Mouse (Mus musculus): Measurements from ENCODE around the gene Eng.
A peak's percentile ranks its signal among the peaks of the same experiment; 100 is the strongest.

Eng gene

GRCm38 (mm10) chr2:32646379-32647056, at the start of gene Eng:
Eng (plus strand) TSS chr2:32646595.
- DNase-seq = peak; percentile 31 to 39

- peak; percentile 94 to 96 for DNase-seq
Observed at GRCm38 (mm10) chr2:32596725-32597124, 49.7 kb upstream of the Eng start.

GRCm38 (mm10) chr2:32597248-32597647, 49.1 kb upstream of the Eng start:
- no peak for DNase-seq

- no peak for DNase-seq
Observed at GRCm38 (mm10) chr2:32597699-32598098, 48.7 kb upstream of the Eng start.

GRCm38 (mm10) chr2:32598506-32598905, 47.9 kb upstream of the Eng start:
- DNase-seq = peak; percentile 88 to 92

GRCm38 (mm10) chr2:32599409-32599808, 47.0 kb upstream of the Eng start, which contains the start of gene St6galnac6:
St6galnac6 (plus strand) TSS chr2:32599709.
- DNase-seq = no peak

GRCm38 (mm10) chr2:32601417-32602065, 44.9 kb upstream of the Eng start:
- peak; percentile 69 to 71 for DNase-seq

GRCm38 (mm10) chr2:32602600-32603054, 43.8 kb upstream of the Eng start:
- peak; percentile 96 to 98 for DNase-seq

- DNase-seq = peak in 1 of 2 experiments; percentile 32
Observed at GRCm38 (mm10) chr2:32604631-32605030, 41.8 kb upstream of the Eng start.

GRCm38 (mm10) chr2:32606161-32607142, 39.9 kb upstream of the Eng start:
- peak; percentile 91 to 94 for DNase-seq

- peak; percentile 66 to 68 for DNase-seq
Observed at GRCm38 (mm10) chr2:32607262-32607947, 39.0 kb upstream of the Eng start.

GRCm38 (mm10) chr2:32608141-32608777, 38.1 kb upstream of the Eng start:
- DNase-seq = peak; percentile 67 to 68

GRCm38 (mm10) chr2:32608778-32609435, 37.5 kb upstream of the Eng start:
- DNase-seq = no peak

- DNase-seq = peak in 1 of 2 experiments; percentile 53
Observed at GRCm38 (mm10) chr2:32610610-32611229, 35.7 kb upstream of the Eng start.

- DNase-seq = no peak
Observed at GRCm38 (mm10) chr2:32612274-32612673, 34.1 kb upstream of the Eng start.

- no peak for DNase-seq
Observed at GRCm38 (mm10) chr2:32617109-32617508, 29.3 kb upstream of the Eng start.

- DNase-seq = peak; percentile 56 to 71
Observed at GRCm38 (mm10) chr2:32617601-32618000, 28.8 kb upstream of the Eng start.

GRCm38 (mm10) chr2:32618051-32618450, 28.3 kb upstream of the Eng start:
- DNase-seq = no peak

- DNase-seq = peak in 1 of 2 experiments; percentile 62
Observed at GRCm38 (mm10) chr2:32620682-32621516, 25.5 kb upstream of the Eng start.

- no peak for DNase-seq
Observed at GRCm38 (mm10) chr2:32621517-32621859, 24.9 kb upstream of the Eng start, which contains the start of gene Ak1. Ak1 (plus strand) TSS chr2:32621758.

Measured in cerebellum, postnatal 10 days (tissue).